Mouse (Mus musculus) stomach, postnatal 0 days (tissue): ENCODE measurements around the gene Jun. TPM values are rescaled to one million over a fixed set of nuclear protein-coding genes. Genes with fewer than 3 reads are reported as not detected.

Experiments used
- ATAC-seq: fragments of 200-750 bp; cut with Nextera tagmentation; 2 replicates; pipeline ENCODE4 v1.8.0; 2017; ENCODE audit not compliant: low FRiP score, low TSS enrichment
- DNase-seq: peaks from one replicate; pipeline ENCODE4 v3.0.0-alpha.2; 2016; ENCODE audit warnings: low spot score
- H3K27ac ChIP-seq: fragments of 300-500 bp; sonication (generic); replicated peaks from 2 replicates; pipeline ENCODE4 v1.5.1; 2014; ENCODE audit warnings: mild to moderate bottlenecking, control low read depth
- H3K27me3 ChIP-seq: fragments of 300-500 bp; sonication (generic); 2 replicates; pipeline ENCODE4 v1.6.1; 2014; ENCODE audit warnings: low read length; ENCODE audit not compliant: control insufficient read depth, insufficient read depth
- H3K36me3 ChIP-seq: fragments of 300-500 bp; sonication (generic); 2 replicates; pipeline ENCODE4 v1.6.1; 2014; ENCODE audit warnings: low read length, mixed read lengths; ENCODE audit not compliant: control insufficient read depth, insufficient read depth
- H3K4me1 ChIP-seq: fragments of 300-500 bp; sonication (generic); replicated peaks from 2 replicates; pipeline ENCODE4 v1.6.1; 2014; ENCODE audit warnings: antibody characterized with exemption; ENCODE audit not compliant: control insufficient read depth, insufficient read depth
- H3K4me2 ChIP-seq: fragments of 300-500 bp; sonication (generic); replicated peaks from 2 replicates; pipeline ENCODE4 v1.6.1; 2014; ENCODE audit warnings: low read depth, mild to moderate bottlenecking, control low read depth, moderate library complexity
- H3K4me3 ChIP-seq: fragments of 300-500 bp; sonication (generic); 2 replicates; pipeline ENCODE4 v1.5.1; 2014; ENCODE audit warnings: low read depth, low read length, control low read depth
- H3K9ac ChIP-seq: fragments of 300-500 bp; sonication (generic); 2 replicates; pipeline ENCODE4 v1.6.1; 2014; ENCODE audit warnings: mild to moderate bottlenecking, low read length, control low read depth, mixed read lengths
- H3K9me3 ChIP-seq: fragments of 300-500 bp; sonication (generic); 2 replicates; pipeline ENCODE4 v1.6.1; 2016; ENCODE audit warnings: low read length; ENCODE audit not compliant: control insufficient read depth
- CTCF ChIP-seq: IDR thresholded peaks from 2 replicates; pipeline ENCODE4 v1.5.1; 2016; ENCODE audit warnings: antibody characterized with exemption, low read depth, mild to moderate bottlenecking, moderate library complexity
- EP300 ChIP-seq: optimal IDR thresholded peaks from 2 replicates; pipeline ENCODE3; 2016; ENCODE audit warnings: antibody characterized with exemption
- WGBS: fragments of 180-500 bp; shearing (Covaris S2); extraction: QIAGEN DNeasy Blood & Tissue Kit; methylation state at CpG from one replicate; pipeline ENCODE4 v1.1.7; 2014; 5-methylcytosine and 5-hydroxymethylcytosine counted together
- polyA plus RNA-seq: library from polyadenylated mRNA; unstranded; fragments of >200 nt; fragmentation: Nextera tagmentation; extraction: Ambion mirVana; gene quantifications from 2 replicates; pipeline ENCODE4 v1.2.1, GENCODE M21; 2015

Jun gene
- polyA plus RNA-seq, 1 experiment from 2014 or later: 80.2 TPM

- Histone ChIP-seq H3K36me3 (no peaks in the 10 kb centered on the region), H3K27me3 (no peaks in the 10 kb centered on the region), H3K9me3 (no peaks in the 10 kb centered on the region), H3K4me1 (no peaks in the 10 kb centered on the region), H3K9ac (no peak overlapping the region), H3K4me2 (no peak overlapping the region), H3K4me3 (no peak overlapping the region), H3K27ac (no peak overlapping the region)
- WGBS: 47% methylated on average over 13 of the region's 13 CpGs
- peak; percentile 57; the same call in 1 of the 2 replicates for ATAC-seq
- peak; percentile 72 for DNase-seq
- TF ChIP-seq CTCF: peak; percentile 99
- no peak for TF ChIP-seq EP300
Observed at GRCm38 (mm10) chr4:95008175-95009057, 43.6 kb downstream of the Jun start.

DNA sequence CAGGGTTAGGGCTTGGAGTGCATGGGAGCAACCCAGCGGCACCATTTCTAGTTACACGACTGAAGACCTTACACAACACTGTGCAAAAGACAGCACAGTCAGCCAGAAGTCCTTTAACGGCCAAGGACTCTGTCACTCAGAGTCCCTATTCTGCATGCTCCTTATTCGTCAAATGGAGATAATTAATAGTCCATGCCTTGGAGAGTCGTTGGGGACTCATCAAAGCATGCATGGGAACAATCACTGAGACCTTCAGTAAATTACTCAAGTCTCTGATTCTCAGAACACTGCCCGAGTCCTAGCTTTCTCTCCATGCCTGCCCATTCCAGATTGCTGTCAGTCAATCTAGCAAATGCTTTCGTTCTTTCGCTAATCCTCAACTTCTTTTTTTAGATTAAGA is 44.3 kb downstream of the Jun start:
- Histone ChIP-seq H3K27ac (no peak overlapping the region), H3K9me3 (no peaks in the 10 kb centered on the region), H3K27me3 (no peaks in the 10 kb centered on the region), H3K36me3 (no peaks in the 10 kb centered on the region), H3K9ac (no peak overlapping the region), H3K4me1 (no peaks in the 10 kb centered on the region), H3K4me3 (no peak overlapping the region), H3K4me2 (no peak overlapping the region)
- TF ChIP-seq CTCF (no peak), EP300 (no peak)
- 60% methylated on average over 8 of the region's 8 CpGs for WGBS
- no peak for DNase-seq
- ATAC-seq: no peak

DNA sequence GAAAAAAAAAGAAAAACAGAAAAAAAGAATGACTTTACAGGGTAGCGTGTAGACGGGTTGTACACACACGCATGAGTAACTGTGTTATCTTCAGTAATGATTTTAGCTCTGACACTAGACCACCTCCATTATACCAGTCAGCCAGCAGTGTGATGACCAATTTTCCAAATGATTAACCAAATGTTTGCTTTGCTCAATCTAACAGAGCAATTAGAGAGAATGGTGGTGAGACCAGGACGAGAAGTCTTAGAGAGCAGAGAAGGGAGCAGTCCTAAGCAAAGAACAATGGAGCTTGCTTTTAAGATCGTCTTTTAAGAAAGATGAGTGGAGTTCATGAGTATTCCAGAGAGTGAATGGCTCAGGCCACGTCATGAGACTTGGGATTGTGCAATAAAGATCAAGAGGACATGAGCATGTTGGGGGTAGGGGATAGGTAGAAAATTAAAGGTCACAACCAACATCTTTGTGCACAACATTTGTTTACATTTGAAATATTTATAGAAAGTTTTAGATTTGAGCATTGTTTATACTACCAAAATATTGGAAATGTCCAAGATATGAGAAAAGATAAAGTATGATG is 46.7 kb downstream of the Jun start:
- Histone ChIP-seq H3K36me3 (no peaks in the 10 kb centered on the region), H3K4me3 (no peak overlapping the region), H3K27ac (no peak overlapping the region), H3K9ac (no peak overlapping the region), H3K4me1 (no peaks in the 10 kb centered on the region), H3K9me3 (no peaks in the 10 kb centered on the region), H3K27me3 (no peaks in the 10 kb centered on the region), H3K4me2 (no peak overlapping the region)
- 63% methylated on average over 6 of the region's 6 CpGs for WGBS
- TF ChIP-seq CTCF (no peak), EP300 (no peak)
- ATAC-seq (no peak), DNase-seq (no peak)

DNA sequence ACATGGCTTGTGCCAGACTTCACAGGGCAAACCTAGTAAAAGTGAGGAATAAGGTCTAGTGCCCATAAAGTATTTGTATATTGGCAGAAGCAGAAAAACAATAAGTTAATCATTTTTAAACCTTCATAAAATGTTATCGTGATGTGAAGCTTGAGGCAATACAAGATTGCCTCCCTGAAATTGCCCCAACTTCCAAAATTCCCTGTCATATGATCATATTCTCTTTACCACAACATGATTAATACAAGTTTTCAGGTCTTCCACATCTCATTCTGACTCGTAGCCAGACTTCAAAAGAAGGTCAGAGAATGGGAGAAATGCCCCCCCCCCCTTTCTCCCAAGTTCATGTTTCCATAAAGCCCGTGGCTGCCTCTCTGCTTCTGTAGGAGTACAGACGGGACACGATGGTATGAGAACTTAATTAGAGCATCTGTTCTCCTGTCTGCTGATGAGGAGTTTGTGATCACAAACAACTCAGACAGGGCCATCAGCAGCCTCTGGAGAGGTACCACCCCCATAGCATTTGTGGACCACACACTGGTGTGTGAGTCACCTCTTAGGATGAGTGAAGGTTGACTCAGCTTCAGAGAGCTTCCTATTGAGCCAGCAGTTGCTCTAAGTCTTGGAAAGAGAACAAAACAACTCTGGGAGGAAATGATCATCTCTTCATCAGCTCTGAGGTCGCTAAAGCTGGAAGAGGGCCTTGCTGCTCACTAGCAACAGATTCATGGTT is 50.8 kb downstream of the Jun start:
- Histone ChIP-seq H3K4me1 (no peaks in the 10 kb centered on the region), H3K9ac (no peak overlapping the region), H3K4me3 (no peak overlapping the region), H3K36me3 (no peaks in the 10 kb centered on the region), H3K27me3 (no peaks in the 10 kb centered on the region), H3K4me2 (no peak overlapping the region), H3K9me3 (no peaks in the 10 kb centered on the region), H3K27ac (no peak overlapping the region)
- WGBS: 53% methylated on average over 6 of the region's 6 CpGs
- DNase-seq (no peak), ATAC-seq (no peak)
- TF ChIP-seq CTCF (no peak), EP300 (no peak)

GRCm38 (mm10) chr4:95000147-95000546 is 51.9 kb downstream of the Jun start:
- no peaks in the 10 kb centered on the region for H3K9me3 ChIP-seq
- WGBS: 88% methylated on average over 1 of the region's 1 CpGs

More at GRCm38 (mm10) chr4:95000147-95000546, 51.9 kb downstream of the Jun start:
- H3K4me3 ChIP-seq: no peak overlapping the region
- TF ChIP-seq EP300: no peak
- no peak for TF ChIP-seq CTCF
- H3K4me1 ChIP-seq: no peaks in the 10 kb centered on the region
- H3K4me2 ChIP-seq: no peak overlapping the region
- ATAC-seq: no peak
- no peaks in the 10 kb centered on the region for H3K27me3 ChIP-seq
- H3K9ac ChIP-seq: no peak overlapping the region
- no peaks in the 10 kb centered on the region for H3K36me3 ChIP-seq
- no peak for DNase-seq
- H3K27ac ChIP-seq: no peak overlapping the region
